Mouse (Mus musculus) forebrain, embryonic 15.5 days (tissue): ENCODE data around the gene Pole4. TPM values are rescaled to one million over a fixed set of nuclear protein-coding genes. Genes with fewer than 3 reads are reported as not detected.

Experiments used
- ATAC-seq: fragments of 200-750 bp; cut with Nextera tagmentation; replicated peaks from 2 replicates; pipeline ENCODE4 v1.8.0; 2017; ENCODE audit warnings: mild to moderate bottlenecking, moderate TSS enrichment, moderate library complexity
- H3K27ac ChIP-seq: fragments of 300-500 bp; sonication (generic); replicated peaks from 2 replicates; pipeline ENCODE4 v1.5.1; 2015; ENCODE audit warnings: mild to moderate bottlenecking, inconsistent platforms
- H3K27me3 ChIP-seq: fragments of 300-500 bp; sonication (generic); 2 replicates; pipeline ENCODE4 v1.6.1; 2015; ENCODE audit warnings: inconsistent platforms
- H3K36me3 ChIP-seq: fragments of 300-500 bp; sonication (generic); 2 replicates; pipeline ENCODE4 v1.6.1; 2015; ENCODE audit warnings: mild to moderate bottlenecking, inconsistent platforms
- H3K4me1 ChIP-seq: fragments of 300-500 bp; sonication (generic); 2 replicates; pipeline ENCODE4 v1.6.1; 2015; ENCODE audit warnings: inconsistent platforms
- H3K4me2 ChIP-seq: fragments of 300-500 bp; sonication (generic); replicated peaks from 2 replicates; pipeline ENCODE4 v1.6.1; 2015; ENCODE audit warnings: mild to moderate bottlenecking, inconsistent platforms
- H3K4me3 ChIP-seq: fragments of 300-500 bp; sonication (generic); 2 replicates; pipeline ENCODE4 v1.5.1; 2015; ENCODE audit warnings: mild to moderate bottlenecking, inconsistent platforms
- H3K9ac ChIP-seq: fragments of 300-500 bp; sonication (generic); replicated peaks from 2 replicates; pipeline ENCODE4 v1.6.1; 2015; ENCODE audit warnings: mild to moderate bottlenecking, inconsistent platforms
- H3K9me3 ChIP-seq: fragments of 300-500 bp; sonication (generic); 2 replicates; pipeline ENCODE4 v1.6.1; 2016; ENCODE audit warnings: inconsistent platforms
- WGBS: fragments of 180-500 bp; shearing (Covaris S2); methylation state at CpG from one replicate; pipeline ENCODE4 v1.1.7; 2015; ENCODE audit warnings: mixed read lengths; 5-methylcytosine and 5-hydroxymethylcytosine counted together
- polyA plus RNA-seq: library from polyadenylated mRNA; unstranded; fragments of >200 nt; fragmentation: Nextera tagmentation; extraction: Ambion mirVana; gene quantifications from 2 replicates; pipeline ENCODE4 v1.2.1, GENCODE M21; 2015

Gene Pole4
- 112 and 113 TPM in 2 replicates for polyA plus RNA-seq

DNA sequence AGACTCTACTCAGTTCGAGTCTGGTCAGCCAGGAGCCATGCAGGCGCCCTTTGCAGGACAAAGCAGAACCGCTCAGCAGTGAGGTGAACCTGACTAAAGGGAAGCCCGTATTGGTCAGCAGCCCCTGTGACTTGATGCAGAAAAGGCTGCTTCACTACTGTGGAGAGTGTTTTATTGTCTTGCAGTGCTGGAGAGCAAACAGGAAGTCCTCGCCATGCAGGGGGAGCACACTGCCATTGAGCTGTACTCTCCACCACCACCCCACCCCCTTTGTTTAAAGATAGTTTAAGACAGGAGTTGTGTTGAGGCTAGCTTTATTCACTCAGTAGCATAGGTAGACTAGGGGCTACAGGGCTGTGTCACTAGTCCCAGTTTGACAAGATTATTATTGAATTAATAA, at the start of gene Pole4:
TSS of gene Pole4 (minus strand) at position 145 of the 400 bp plus-strand sequence.
- H3K36me3 ChIP-seq: no peaks in the 10 kb centered on the region
- H3K9ac ChIP-seq: no peak within 1 kb of the TSS
- no peaks in the 10 kb centered on the region for H3K9me3 ChIP-seq
- no peak within 1 kb of the TSS for H3K4me3 ChIP-seq
- no peaks in the 10 kb centered on the region for H3K4me1 ChIP-seq
- 83% methylated on average over 5 of the region's 5 CpGs for WGBS
- no peak within 1 kb of the TSS for H3K27ac ChIP-seq
- ATAC-seq: no peak
- no peak within 1 kb of the TSS for H3K4me2 ChIP-seq
- H3K27me3 ChIP-seq: no peaks in the 10 kb centered on the region

DNA sequence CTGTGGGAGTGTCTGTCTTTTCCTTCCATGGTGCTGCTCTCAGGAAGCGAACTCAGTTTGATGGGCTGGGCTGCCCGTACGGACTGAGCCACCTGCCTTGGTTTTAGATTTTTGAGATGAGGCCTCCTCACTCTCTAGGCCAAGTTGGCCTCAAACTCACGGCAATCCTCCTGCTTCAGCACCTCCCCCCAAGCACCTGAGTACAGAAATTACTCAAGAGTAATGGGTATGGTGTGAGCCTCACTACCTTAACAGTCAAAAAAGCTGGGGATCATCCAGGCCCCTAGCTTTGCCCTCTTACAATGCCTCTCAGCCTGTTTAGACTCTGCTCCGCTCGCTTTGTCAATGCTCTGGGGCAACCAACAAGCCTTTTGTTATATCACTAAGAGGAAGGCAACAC, 49.6 kb upstream of the Pole4 start:
- H3K4me3 ChIP-seq: no peak overlapping the region
- no peak for ATAC-seq
- no peaks in the 10 kb centered on the region for H3K9me3 ChIP-seq
- H3K36me3 ChIP-seq: no peaks in the 10 kb centered on the region
- no peak overlapping the region for H3K27ac ChIP-seq
- no peak overlapping the region for H3K4me2 ChIP-seq
- WGBS: 89% methylated on average over 6 of the region's 6 CpGs
- no peaks in the 10 kb centered on the region for H3K4me1 ChIP-seq
- H3K9ac ChIP-seq: no peak overlapping the region
- no peaks in the 10 kb centered on the region for H3K27me3 ChIP-seq

DNA sequence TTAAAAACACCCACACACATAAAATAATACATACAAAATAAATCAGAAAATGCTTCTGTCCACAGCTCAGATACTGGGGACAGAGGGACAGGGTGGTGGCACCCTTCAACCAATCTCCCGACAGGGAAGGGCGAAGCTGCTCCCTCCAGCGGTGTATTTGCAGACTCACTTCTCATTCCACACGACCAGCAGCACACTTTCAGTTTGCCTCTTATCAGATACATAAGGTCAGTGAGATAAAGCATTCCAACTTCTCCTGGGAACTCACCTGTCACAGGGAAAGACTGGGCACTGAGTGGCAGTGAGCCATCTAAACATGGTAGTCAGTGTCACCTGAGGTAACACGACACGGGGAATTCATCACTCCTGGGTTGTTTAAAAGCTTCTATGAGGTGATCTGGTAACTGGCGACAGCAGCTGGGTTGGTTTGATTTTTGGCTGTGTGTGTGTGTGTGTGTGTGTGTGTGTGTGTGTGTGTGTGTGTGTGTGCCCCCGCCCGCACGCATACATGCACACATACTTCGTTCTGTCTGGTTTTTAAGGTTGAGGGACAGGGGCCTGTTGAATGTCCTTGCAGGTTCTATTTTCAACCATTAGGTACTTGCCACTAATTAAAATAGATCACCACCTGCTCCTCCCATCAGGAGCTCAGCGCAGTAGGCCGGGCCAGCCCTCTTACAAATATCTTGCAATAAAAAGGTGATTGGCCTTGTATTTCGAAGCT, 48.6 kb upstream of the Pole4 start:
- no peak overlapping the region for H3K4me3 ChIP-seq
- H3K4me2 ChIP-seq: no peak overlapping the region
- H3K4me1 ChIP-seq: no peaks in the 10 kb centered on the region
- 90% methylated on average over 14 of the region's 14 CpGs for WGBS
- no peaks in the 10 kb centered on the region for H3K36me3 ChIP-seq
- H3K27ac ChIP-seq: no peak overlapping the region
- no peak for ATAC-seq
- no peaks in the 10 kb centered on the region for H3K27me3 ChIP-seq
- no peaks in the 10 kb centered on the region for H3K9me3 ChIP-seq
- no peak overlapping the region for H3K9ac ChIP-seq

DNA sequence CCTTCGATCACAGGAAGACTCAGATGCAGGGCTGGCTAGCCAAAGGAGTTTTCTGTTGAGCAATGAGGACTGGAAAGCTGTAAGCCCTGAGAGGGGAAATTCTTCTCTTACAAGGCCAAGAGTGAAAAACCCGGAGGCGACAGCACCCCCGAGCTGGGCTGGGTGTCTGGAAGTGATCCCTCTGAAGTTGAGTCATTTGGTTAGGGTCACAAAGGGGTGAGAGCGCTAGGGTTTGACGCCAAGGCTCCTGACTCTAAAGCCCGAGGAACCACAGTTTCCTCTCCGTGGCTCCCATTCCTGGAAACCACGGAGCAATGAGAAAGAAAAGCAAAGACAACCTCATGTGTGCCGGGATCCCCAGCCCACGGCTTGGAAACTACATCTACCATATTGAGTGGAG, 47.9 kb upstream of the Pole4 start:
- ATAC-seq: no peak
- no peaks in the 10 kb centered on the region for H3K4me1 ChIP-seq
- no peaks in the 10 kb centered on the region for H3K27me3 ChIP-seq
- H3K4me3 ChIP-seq: no peak overlapping the region
- H3K9me3 ChIP-seq: no peaks in the 10 kb centered on the region
- no peaks in the 10 kb centered on the region for H3K36me3 ChIP-seq
- no peak overlapping the region for H3K9ac ChIP-seq
- 90% methylated on average over 11 of the region's 11 CpGs for WGBS
- H3K4me2 ChIP-seq: no peak overlapping the region
- no peak overlapping the region for H3K27ac ChIP-seq

DNA sequence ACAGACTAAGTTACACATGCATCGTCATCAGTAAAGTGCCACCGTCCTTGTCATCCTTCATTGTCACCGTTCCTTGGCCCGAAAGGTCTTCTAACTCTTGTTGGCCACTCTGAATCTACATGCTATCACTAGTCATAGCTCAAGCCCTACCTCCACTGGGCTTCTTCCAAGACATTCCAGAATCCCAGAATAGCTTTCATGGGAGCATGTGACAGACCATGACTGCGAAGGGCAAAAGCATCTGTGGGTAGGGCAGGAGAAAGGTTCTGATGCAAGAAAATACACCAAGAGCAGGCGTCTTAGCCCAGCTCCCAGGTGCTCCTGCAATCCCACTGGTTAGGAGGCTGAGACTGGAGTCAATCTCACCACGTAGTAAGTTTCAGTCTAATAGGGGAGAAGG, 46.6 kb upstream of the Pole4 start:
- no peak overlapping the region for H3K4me3 ChIP-seq
- H3K9me3 ChIP-seq: no peaks in the 10 kb centered on the region
- no peak overlapping the region for H3K27ac ChIP-seq
- WGBS: 95% methylated on average over 7 of the region's 7 CpGs
- H3K9ac ChIP-seq: no peak overlapping the region
- no peaks in the 10 kb centered on the region for H3K27me3 ChIP-seq
- ATAC-seq: no peak
- H3K36me3 ChIP-seq: no peaks in the 10 kb centered on the region
- no peak overlapping the region for H3K4me2 ChIP-seq
- H3K4me1 ChIP-seq: no peaks in the 10 kb centered on the region

DNA sequence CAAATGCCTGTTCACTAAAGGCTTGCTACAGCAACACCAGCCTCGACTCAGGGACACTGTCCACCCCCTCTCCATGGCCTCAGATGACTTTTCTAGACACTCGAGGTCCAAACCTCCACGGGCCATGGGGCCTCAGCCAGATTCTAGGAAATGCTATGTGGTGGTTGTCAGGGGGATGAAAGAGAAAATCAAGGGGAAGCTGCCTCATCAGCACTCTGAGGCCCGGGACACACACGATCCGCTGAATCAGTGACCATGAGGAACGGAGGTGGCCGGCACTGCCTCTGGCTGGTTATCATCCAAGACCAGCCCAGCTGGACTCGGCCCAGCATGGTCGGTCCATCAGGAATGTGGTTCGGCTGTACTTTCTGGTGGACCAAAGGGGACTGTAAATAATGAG, 45.9 kb upstream of the Pole4 start:
- Histone ChIP-seq H3K4me2 (no peak overlapping the region), H3K36me3 (no peaks in the 10 kb centered on the region), H3K4me1 (no peaks in the 10 kb centered on the region), H3K27ac (no peak overlapping the region), H3K9me3 (no peaks in the 10 kb centered on the region), H3K4me3 (no peak overlapping the region), H3K27me3 (no peaks in the 10 kb centered on the region), H3K9ac (no peak overlapping the region)
- ATAC-seq: no peak
- 87% methylated on average over 11 of the region's 11 CpGs for WGBS

DNA sequence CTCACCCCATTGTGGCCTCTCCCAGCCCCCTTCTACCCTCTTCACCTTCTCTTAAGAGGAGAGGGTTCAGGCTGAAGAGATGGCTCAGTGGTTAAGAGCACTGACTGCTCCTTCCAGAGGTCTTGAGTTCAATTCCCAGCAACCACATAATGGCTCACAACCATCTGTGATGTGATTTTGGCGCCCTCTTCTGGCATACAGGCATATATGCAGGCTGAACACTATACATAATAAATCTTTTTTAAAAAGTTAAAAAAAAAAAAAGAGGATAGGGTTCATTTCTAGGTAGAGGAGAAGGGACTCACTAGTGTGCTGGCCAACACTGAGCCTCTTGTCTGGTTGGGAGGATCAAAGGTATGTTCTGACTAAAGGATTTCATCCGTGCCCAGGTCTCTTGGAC, 44.9 kb upstream of the Pole4 start:
- Histone ChIP-seq H3K27me3 (no peaks in the 10 kb centered on the region), H3K4me1 (no peaks in the 10 kb centered on the region), H3K36me3 (no peaks in the 10 kb centered on the region), H3K27ac (no peak overlapping the region), H3K9ac (no peak overlapping the region), H3K4me3 (no peak overlapping the region), H3K4me2 (no peak overlapping the region), H3K9me3 (no peaks in the 10 kb centered on the region)
- no peak for ATAC-seq
- 61% methylated on average over 2 of the region's 2 CpGs for WGBS

DNA sequence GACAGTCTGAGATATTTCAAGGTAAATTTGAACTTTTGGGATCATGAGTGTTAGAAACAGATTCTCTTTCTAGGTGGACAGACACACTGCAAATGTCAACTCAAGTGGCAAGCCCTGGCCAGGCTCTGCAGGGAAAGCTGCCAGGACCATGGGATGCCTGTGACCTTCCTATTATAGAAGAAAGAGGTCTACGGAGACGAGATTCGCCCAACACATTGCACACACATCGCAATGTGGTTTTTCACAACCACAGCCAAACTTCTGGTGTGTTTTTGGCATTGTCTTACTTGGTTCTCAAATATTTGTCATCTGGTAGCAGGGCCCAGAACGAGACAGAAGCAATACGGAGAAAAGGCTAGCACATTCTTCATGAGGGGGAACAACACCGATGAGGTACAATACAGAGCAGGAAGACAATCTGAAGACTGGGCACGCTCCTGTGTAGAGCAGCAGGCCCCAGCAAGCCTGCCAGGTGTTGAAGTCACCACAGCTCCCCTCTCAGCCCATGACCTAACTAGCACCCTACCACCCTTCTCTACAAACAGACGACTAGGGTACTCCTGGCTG, 43.0 kb upstream of the Pole4 start:
- H3K4me3 ChIP-seq: no peak overlapping the region
- no peak overlapping the region for H3K4me2 ChIP-seq
- WGBS: 91% methylated on average over 9 of the region's 9 CpGs
- no peak overlapping the region for H3K9ac ChIP-seq
- no peaks in the 10 kb centered on the region for H3K27me3 ChIP-seq
- no peaks in the 10 kb centered on the region for H3K9me3 ChIP-seq
- no peaks in the 10 kb centered on the region for H3K36me3 ChIP-seq
- no peak for ATAC-seq
- H3K27ac ChIP-seq: no peak overlapping the region
- H3K4me1 ChIP-seq: no peaks in the 10 kb centered on the region

DNA sequence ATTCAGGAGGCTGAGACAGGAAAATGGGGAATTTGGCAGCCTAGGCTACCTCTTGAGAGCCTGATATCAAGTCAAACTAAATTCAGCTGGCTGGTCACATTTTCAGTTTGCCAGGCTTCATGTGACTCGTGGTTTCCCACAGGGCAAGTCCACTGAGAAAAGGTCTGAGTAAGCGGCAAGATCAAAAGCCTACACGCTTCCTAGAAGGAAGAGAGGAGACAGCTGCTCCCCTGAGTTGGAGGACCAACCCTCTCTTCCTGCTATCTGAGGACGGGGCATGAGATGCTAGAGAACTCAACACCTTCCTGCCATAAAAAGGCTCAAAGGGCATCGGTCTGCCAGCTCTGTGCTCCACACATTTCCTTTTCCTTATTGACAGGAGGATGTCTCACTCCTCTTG, 41.9 kb upstream of the Pole4 start:
- Histone ChIP-seq H3K4me1 (no peaks in the 10 kb centered on the region), H3K4me3 (no peak overlapping the region), H3K27ac (no peak overlapping the region), H3K27me3 (no peaks in the 10 kb centered on the region), H3K4me2 (no peak overlapping the region), H3K9ac (no peak overlapping the region), H3K9me3 (no peaks in the 10 kb centered on the region), H3K36me3 (no peaks in the 10 kb centered on the region)
- no peak for ATAC-seq
- WGBS: 88% methylated on average over 5 of the region's 5 CpGs

DNA sequence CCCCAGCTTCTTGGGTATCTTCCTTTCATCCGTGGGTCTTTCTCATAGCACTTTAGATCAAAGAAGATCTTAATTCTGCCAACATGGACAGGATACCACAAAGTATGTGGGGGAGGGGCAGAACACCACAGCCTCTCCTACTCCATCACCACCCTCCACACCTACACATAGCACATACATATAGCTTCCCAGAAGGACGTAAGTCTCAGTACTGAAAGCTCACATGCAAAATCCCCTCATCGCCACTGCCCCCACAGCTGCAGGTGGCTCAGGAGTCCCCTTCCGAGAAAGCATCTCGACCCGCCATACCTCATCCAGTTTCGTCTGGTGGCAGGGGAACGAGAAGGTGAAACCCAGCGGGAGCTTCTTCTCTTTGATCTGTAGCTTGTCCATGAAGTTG, 39.4 kb upstream of the Pole4 start:
- H3K36me3 ChIP-seq: no peaks in the 10 kb centered on the region
- H3K4me3 ChIP-seq: no peak overlapping the region
- WGBS: 90% methylated on average over 9 of the region's 9 CpGs
- H3K9me3 ChIP-seq: no peaks in the 10 kb centered on the region
- ATAC-seq: no peak
- no peaks in the 10 kb centered on the region for H3K4me1 ChIP-seq
- no peaks in the 10 kb centered on the region for H3K27me3 ChIP-seq
- H3K9ac ChIP-seq: no peak overlapping the region
- no peak overlapping the region for H3K4me2 ChIP-seq
- H3K27ac ChIP-seq: no peak overlapping the region

DNA sequence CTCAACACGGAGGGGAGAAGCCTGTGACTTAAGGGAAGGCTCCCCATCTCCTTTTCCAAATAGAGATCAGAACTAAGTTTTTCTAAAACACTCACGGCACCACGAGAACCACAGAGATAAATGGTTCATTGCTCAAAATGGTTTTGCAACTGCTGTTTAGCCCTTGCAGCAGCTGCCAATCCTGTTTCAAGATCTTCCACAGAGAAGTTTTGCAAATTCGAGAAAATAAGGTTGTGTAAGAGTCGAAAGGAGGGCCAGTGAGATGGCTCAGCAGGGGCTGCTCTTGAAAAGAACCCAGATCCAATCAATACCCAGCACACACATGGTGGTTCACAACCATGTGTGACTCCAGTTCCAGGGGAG, 36.3 kb upstream of the Pole4 start:
- 87% methylated on average over 5 of the region's 5 CpGs for WGBS
- Histone ChIP-seq H3K36me3 (no peaks in the 10 kb centered on the region), H3K4me3 (no peak overlapping the region), H3K9ac (no peak overlapping the region), H3K4me2 (no peak overlapping the region), H3K27me3 (no peaks in the 10 kb centered on the region), H3K9me3 (no peaks in the 10 kb centered on the region), H3K4me1 (no peaks in the 10 kb centered on the region), H3K27ac (no peak overlapping the region)
- no peak for ATAC-seq

DNA sequence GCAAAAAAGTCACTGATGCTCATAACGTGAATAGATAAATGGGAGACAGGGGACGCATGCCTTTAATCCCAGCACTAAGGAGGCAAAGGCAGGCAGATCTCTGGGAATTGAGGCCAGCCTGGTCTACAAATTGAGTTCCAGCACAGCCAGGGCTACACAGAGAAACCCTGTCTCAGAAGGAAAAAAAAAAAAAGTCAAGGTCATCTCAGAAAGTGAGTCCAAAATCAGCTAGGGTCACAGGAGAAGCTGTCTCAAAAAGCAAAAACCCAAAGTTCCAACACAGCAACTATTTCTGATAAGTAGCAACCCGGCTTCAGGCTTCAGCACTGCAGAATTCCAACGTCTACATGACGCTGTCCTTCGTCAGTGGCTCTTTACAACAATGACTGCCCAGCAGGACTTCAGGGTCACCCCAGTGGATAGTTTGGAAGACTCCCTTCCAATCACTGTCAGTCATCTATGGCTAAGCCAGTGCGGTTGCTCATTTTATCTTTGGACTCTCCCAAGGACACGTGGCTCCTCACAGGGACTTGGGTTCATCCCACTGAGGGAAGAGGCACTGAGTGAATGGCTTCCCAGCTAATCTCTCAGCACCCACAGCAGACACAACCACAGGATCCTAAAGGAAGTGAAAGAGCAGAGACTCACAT, 35.8 kb upstream of the Pole4 start:
- H3K27ac ChIP-seq: no peak overlapping the region
- no peak overlapping the region for H3K4me2 ChIP-seq
- H3K36me3 ChIP-seq: no peaks in the 10 kb centered on the region
- H3K27me3 ChIP-seq: no peaks in the 10 kb centered on the region
- no peak overlapping the region for H3K4me3 ChIP-seq
- no peak for ATAC-seq
- H3K9ac ChIP-seq: no peak overlapping the region
- WGBS: 79% methylated on average over 8 of the region's 8 CpGs
- no peaks in the 10 kb centered on the region for H3K9me3 ChIP-seq
- no peaks in the 10 kb centered on the region for H3K4me1 ChIP-seq
